11 mouse cellular contexts compared by ENCODE assay signal in the genomic region with DNA sequence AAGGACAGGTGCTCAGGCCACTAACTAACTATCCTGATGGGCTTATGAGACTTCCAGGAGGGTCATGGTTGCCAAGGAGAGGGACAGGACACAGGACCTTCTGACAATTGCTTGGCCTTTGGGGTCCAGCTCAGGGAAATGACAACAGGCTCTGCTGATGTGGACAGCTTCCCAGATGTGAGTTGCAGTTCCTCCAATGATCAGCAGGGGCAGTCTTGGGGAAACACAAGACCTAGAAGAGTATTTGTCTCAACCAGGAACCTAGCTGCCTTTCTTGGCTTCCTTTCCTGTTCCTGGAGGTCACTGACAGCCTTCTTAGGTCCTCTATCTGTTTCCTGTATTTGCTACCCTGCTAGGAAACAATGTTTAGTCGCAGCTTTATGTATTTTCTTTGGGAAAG. TPM values are rescaled to one million over a fixed set of nuclear protein-coding genes. Genes with fewer than 3 reads are reported as not detected.
DNase-seq lines count a peak whose midpoint lies in the region; ATAC-seq lines count a peak whose summit lies in the region.
"Had no signal": no experiment of that assay in that cellular context is flagged by ENCODE, and none has a peak within 500 bp of the region (broad histone marks: within the 10 kb centered on the region; RNA-seq: fewer than 3 reads in every experiment).

No protein-coding gene starts in this region.

- peak; percentile 64 for DNase-seq in CD4-positive, CD25-positive, alpha-beta regulatory T cell, adult 2 months (ENCODE audit: low read depth, low spot score)
- DNase-seq in kidney, adult 9 months, result peak; percentile 7
- DNase-seq in kidney, postnatal 14 days, result no peak
- DNase-seq in ZHBTc4 (ENCODE audit: low read depth, low spot score), result peak; percentile 44
- peak; percentile 44 for DNase-seq in naive thymus-derived CD4-positive, alpha-beta T cell, adult 2 months (ENCODE audit: low read depth)
- no peak for DNase-seq in left cerebral cortex, adult 9 months (ENCODE audit: low spot score in 2 of 2)
- DNase-seq in urinary bladder, postnatal 36 days (ENCODE audit: low spot score in 2 of 2), result no peak

- no peak for ATAC-seq in CD4-positive, CD25-positive, alpha-beta regulatory T cell, adult 4 months

RNA-seq across cellular contexts. Expression of gene Psg16, which starts 17.4 kb away (rescaled TPM):
- 1 to 10 TPM in 1 of 2 experiments, under 1 TPM in 1; 0.13 to 1.4 TPM for polyA plus RNA-seq in CD4-positive, CD25-positive, alpha-beta regulatory T cell, adult 4 months (2017; shearing (Covaris generic))

RNA-seq across cellular contexts. Expression of gene Hif3a, which starts 29.1 kb away (rescaled TPM):
- polyA plus RNA-seq in CD4-positive, CD25-positive, alpha-beta regulatory T cell, adult 4 months (2017; shearing (Covaris generic)), result under 1 TPM; 0.60 to 0.91 TPM

RNA-seq across cellular contexts. Expression of gene Ceacam3, which starts 58.8 kb away (rescaled TPM):
- not detected for polyA plus RNA-seq in CD4-positive, CD25-positive, alpha-beta regulatory T cell, adult 4 months (2017; shearing (Covaris generic))
- polyA plus RNA-seq: heart, embryonic 16.5 days; limb, embryonic 12.5 days; stomach, embryonic 16.5 days had no signal

Comparison
In these comparisons a context has a peak if more than half of its experiments do, and no peak if none do; other contexts are left out.
1. DNase-seq: peak in CD4-positive, CD25-positive, alpha-beta regulatory T cell, adult 2 months (single experiment), kidney, adult 9 months (single experiment), ZHBTc4 (single experiment) and naive thymus-derived CD4-positive, alpha-beta T cell, adult 2 months (single experiment); none in kidney, postnatal 14 days (single experiment), left cerebral cortex, adult 9 months (0 of 2) and urinary bladder, postnatal 36 days (0 of 2).